Mouse (Mus musculus): ENCODE results near the gene Qprt. TPM values are rescaled to one million over a fixed set of nuclear protein-coding genes. Genes with fewer than 3 reads are reported as not detected.

Qprt gene
- polyA plus RNA-seq, 1 experiment from 2014 or later = 2.5 TPM

- Histone ChIP-seq H3K4me2 (ENCODE audit: low read depth, low read length) (no peak overlapping the region), H3K9ac (replicated peaks; ENCODE audit: low read length) (no peak overlapping the region), H3K27ac (replicated peaks; ENCODE audit: low read depth, low read length) (no peak overlapping the region), H3K36me3 (replicated peaks; ENCODE audit: control insufficient read depth, insufficient read depth, low read depth, low read length) (no peaks in the 10 kb centered on the region), H3K9me3 (replicated peaks; ENCODE audit: control insufficient read depth, low read length) (no peaks in the 10 kb centered on the region), H3K4me3 (ENCODE audit: low read depth, low read length) (no peak overlapping the region), H3K4me1 (ENCODE audit: control insufficient read depth, insufficient read depth, low read length) (no peaks in the 10 kb centered on the region), H3K27me3 (ENCODE audit: control insufficient read depth, insufficient read depth, low read length) (no peaks in the 10 kb centered on the region)
- DNase-seq (ENCODE audit: low spot score) (no peak), ATAC-seq (replicated peaks; ENCODE audit: insufficient number of reproducible peaks, low FRiP score, low TSS enrichment, low read depth) (no peak)
- 92% methylated on average over 7 of the region's 7 CpGs for WGBS
Measured at GRCm38 (mm10) chr7:127139100-127139499, 17.1 kb upstream of the Qprt start.

- Histone ChIP-seq H3K9me3 (replicated peaks; ENCODE audit: control insufficient read depth, low read length) (no peaks in the 10 kb centered on the region), H3K36me3 (replicated peaks; ENCODE audit: control insufficient read depth, insufficient read depth, low read depth, low read length) (no peaks in the 10 kb centered on the region), H3K9ac (replicated peaks; ENCODE audit: low read length) (no peak within 1 kb of the TSS), H3K27ac (replicated peaks; ENCODE audit: low read depth, low read length) (no peak within 1 kb of the TSS), H3K4me2 (ENCODE audit: low read depth, low read length) (no peak within 1 kb of the TSS), H3K4me1 (ENCODE audit: control insufficient read depth, insufficient read depth, low read length) (no peaks in the 10 kb centered on the region), H3K27me3 (ENCODE audit: control insufficient read depth, insufficient read depth, low read length) (no peaks in the 10 kb centered on the region), H3K4me3 (ENCODE audit: low read depth, low read length) (no peak within 1 kb of the TSS)
- no peak for ATAC-seq (replicated peaks; ENCODE audit: insufficient number of reproducible peaks, low FRiP score, low TSS enrichment, low read depth)
- 70% methylated on average over 9 of the region's 9 CpGs for WGBS
- DNase-seq (ENCODE audit: low spot score) = no peak
Measured at GRCm38 (mm10) chr7:127137262-127138017, 15.4 kb upstream of the Qprt start, which contains the start of gene Spn. Gene Spn (minus strand): TSS chr7:127137823.

- Histone ChIP-seq H3K4me1 (ENCODE audit: control insufficient read depth, insufficient read depth, low read length) (no peaks in the 10 kb centered on the region), H3K4me3 (ENCODE audit: low read depth, low read length) (no peak overlapping the region), H3K27me3 (ENCODE audit: control insufficient read depth, insufficient read depth, low read length) (no peaks in the 10 kb centered on the region), H3K9me3 (replicated peaks; ENCODE audit: control insufficient read depth, low read length) (no peaks in the 10 kb centered on the region), H3K36me3 (replicated peaks; ENCODE audit: control insufficient read depth, insufficient read depth, low read depth, low read length) (no peaks in the 10 kb centered on the region), H3K9ac (replicated peaks; ENCODE audit: low read length) (no peak overlapping the region), H3K4me2 (ENCODE audit: low read depth, low read length) (no peak overlapping the region), H3K27ac (replicated peaks; ENCODE audit: low read depth, low read length) (no peak overlapping the region)
- WGBS = 85% methylated on average over 22 of the region's 22 CpGs
- ATAC-seq (replicated peaks; ENCODE audit: insufficient number of reproducible peaks, low FRiP score, low TSS enrichment, low read depth) (no peak), DNase-seq (ENCODE audit: low spot score) (no peak)
Measured at GRCm38 (mm10) chr7:127136181-127137071, 14.4 kb upstream of the Qprt start.

- WGBS = 83% methylated on average over 11 of the region's 11 CpGs
- DNase-seq (ENCODE audit: low spot score) (no peak), ATAC-seq (replicated peaks; ENCODE audit: insufficient number of reproducible peaks, low FRiP score, low TSS enrichment, low read depth) (no peak)
- H3K4me2 ChIP-seq (ENCODE audit: low read depth, low read length) = no peak overlapping the region
- no peak overlapping the region for H3K9ac ChIP-seq (replicated peaks; ENCODE audit: low read length)
- no peaks in the 10 kb centered on the region for H3K27me3 ChIP-seq (ENCODE audit: control insufficient read depth, insufficient read depth, low read length)
- no peaks in the 10 kb centered on the region for H3K36me3 ChIP-seq (replicated peaks; ENCODE audit: control insufficient read depth, insufficient read depth, low read depth, low read length)
- no peak overlapping the region for H3K27ac ChIP-seq (replicated peaks; ENCODE audit: low read depth, low read length)
- H3K9me3 ChIP-seq (replicated peaks; ENCODE audit: control insufficient read depth, low read length) = no peaks in the 10 kb centered on the region
- no peaks in the 10 kb centered on the region for H3K4me1 ChIP-seq (ENCODE audit: control insufficient read depth, insufficient read depth, low read length)
- H3K4me3 ChIP-seq (ENCODE audit: low read depth, low read length) = no peak overlapping the region
Measured at GRCm38 (mm10) chr7:127134821-127135447, 12.9 kb upstream of the Qprt start.

GRCm38 (mm10) chr7:127133125-127133524 is 11.1 kb upstream of the Qprt start:
- Histone ChIP-seq H3K27ac (replicated peaks; ENCODE audit: low read depth, low read length) (no peak overlapping the region), H3K27me3 (ENCODE audit: control insufficient read depth, insufficient read depth, low read length) (no peaks in the 10 kb centered on the region), H3K9ac (replicated peaks; ENCODE audit: low read length) (no peak overlapping the region), H3K4me2 (ENCODE audit: low read depth, low read length) (no peak overlapping the region), H3K4me1 (ENCODE audit: control insufficient read depth, insufficient read depth, low read length) (no peaks in the 10 kb centered on the region), H3K36me3 (replicated peaks; ENCODE audit: control insufficient read depth, insufficient read depth, low read depth, low read length) (no peaks in the 10 kb centered on the region), H3K4me3 (ENCODE audit: low read depth, low read length) (no peak overlapping the region), H3K9me3 (replicated peaks; ENCODE audit: control insufficient read depth, low read length) (no peaks in the 10 kb centered on the region)
- DNase-seq (ENCODE audit: low spot score) (no peak), ATAC-seq (replicated peaks; ENCODE audit: insufficient number of reproducible peaks, low FRiP score, low TSS enrichment, low read depth) (no peak)
- 64% methylated on average over 5 of the region's 5 CpGs for WGBS

GRCm38 (mm10) chr7:127129638-127130037 is 7.6 kb upstream of the Qprt start:
- peak; percentile 54 for DNase-seq (ENCODE audit: low spot score)
- WGBS = 24% methylated on average over 4 of the region's 4 CpGs
- H3K4me3 ChIP-seq (ENCODE audit: low read depth, low read length) = no peak overlapping the region
- H3K9ac ChIP-seq (replicated peaks; ENCODE audit: low read length) = no peak overlapping the region
- ATAC-seq (replicated peaks; ENCODE audit: insufficient number of reproducible peaks, low FRiP score, low TSS enrichment, low read depth) = no peak
- H3K27me3 ChIP-seq (ENCODE audit: control insufficient read depth, insufficient read depth, low read length) = no peaks in the 10 kb centered on the region
- H3K9me3 ChIP-seq (replicated peaks; ENCODE audit: control insufficient read depth, low read length) = no peaks in the 10 kb centered on the region
- no peak overlapping the region for H3K4me2 ChIP-seq (ENCODE audit: low read depth, low read length)
- no peaks in the 10 kb centered on the region for H3K4me1 ChIP-seq (ENCODE audit: control insufficient read depth, insufficient read depth, low read length)
- H3K36me3 ChIP-seq (replicated peaks; ENCODE audit: control insufficient read depth, insufficient read depth, low read depth, low read length) = no peaks in the 10 kb centered on the region
- H3K27ac ChIP-seq (replicated peaks; ENCODE audit: low read depth, low read length) = no peak overlapping the region

- Histone ChIP-seq H3K4me1 (ENCODE audit: control insufficient read depth, insufficient read depth, low read length) (peaks cover 2% of the 10 kb centered on the region; the same call in 1 of the 2 replicates), H3K9ac (replicated peaks; ENCODE audit: low read length) (0 out of 2 replicates have a peak overlapping the region, but pooled peaks have one; percentile 14), H3K36me3 (replicated peaks; ENCODE audit: control insufficient read depth, insufficient read depth, low read depth, low read length) (no peaks in the 10 kb centered on the region), H3K4me2 (ENCODE audit: low read depth, low read length) (peak overlapping the region; percentile 13), H3K9me3 (replicated peaks; ENCODE audit: control insufficient read depth, low read length) (no peaks in the 10 kb centered on the region), H3K27ac (replicated peaks; ENCODE audit: low read depth, low read length) (no peak overlapping the region), H3K27me3 (ENCODE audit: control insufficient read depth, insufficient read depth, low read length) (peaks cover 8% of the 10 kb centered on the region; the same call in 1 of the 2 replicates), H3K4me3 (ENCODE audit: low read depth, low read length) (peak overlapping the region; percentile 9; the same call in 1 of the 2 replicates)
- 9% methylated on average over 21 of the region's 21 CpGs for WGBS
- 0 out of 2 replicates have a peak, but pooled peaks have one; percentile 37 for ATAC-seq (replicated peaks; ENCODE audit: insufficient number of reproducible peaks, low FRiP score, low TSS enrichment, low read depth)
- peak; percentile 41 for DNase-seq (ENCODE audit: low spot score)
Measured at GRCm38 (mm10) chr7:127121061-127121910, 740 bp downstream of the Qprt start.
